Mouse (Mus musculus) cerebellum, adult 11 months (tissue): Measurements from ENCODE around the gene 4930578G10Rik.
"Not testable (repeated sequence)": the region's sequence is repeated elsewhere in the genome, so short reads cannot be mapped to it uniquely, and the experiment has no call there.

ENCODE experiments used
- DNase-seq: peaks from one replicate; pipeline ENCODE4 v3.0.0; 2022

4930578G10Rik gene

GRCm38 (mm10) chr4:42735245-42735644, at the start of gene 4930578G10Rik:
Gene 4930578G10Rik (plus strand): TSS chr4:42735545.
- not testable (repeated sequence) for DNase-seq

DNA sequence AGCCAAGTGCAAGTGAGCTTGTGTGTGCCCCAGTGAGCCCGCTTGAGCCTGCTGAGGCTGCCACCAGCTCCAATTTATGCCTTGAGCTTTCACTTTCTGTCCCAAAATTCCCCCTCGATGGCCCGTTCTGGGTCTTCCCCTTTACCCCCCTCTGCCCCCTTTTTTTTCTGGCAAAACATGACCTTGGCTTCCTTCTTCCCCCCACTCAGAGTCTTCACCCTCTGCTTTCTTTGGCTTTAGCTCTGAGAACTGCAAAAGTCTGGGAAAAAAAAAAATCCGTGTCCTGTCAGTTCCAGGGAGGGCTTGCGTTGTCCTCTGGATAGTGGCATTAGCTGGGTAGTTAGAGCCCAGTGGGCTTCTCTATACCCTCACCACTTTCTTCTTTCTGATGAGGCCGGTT, 21.1 kb downstream of the 4930578G10Rik start, which contains the start of gene Ccl19:
Gene Ccl19 (minus strand): TSS at position 101 of the 400 bp plus-strand sequence.
- DNase-seq: not testable (repeated sequence)

GRCm38 (mm10) chr4:42773893-42774292, 38.5 kb downstream of the 4930578G10Rik start, which contains the start of gene Ccl21a:
Gene Ccl21a (minus strand): TSS chr4:42773993.
- not testable (repeated sequence) for DNase-seq

- not testable (repeated sequence) for DNase-seq
These were observed 118.4 kb downstream of the 4930578G10Rik start, which contains the start of gene Fam205a1 for GRCm38 (mm10) chr4:42853788-42854187. Gene Fam205a1 (minus strand): TSS chr4:42853888.

DNA sequence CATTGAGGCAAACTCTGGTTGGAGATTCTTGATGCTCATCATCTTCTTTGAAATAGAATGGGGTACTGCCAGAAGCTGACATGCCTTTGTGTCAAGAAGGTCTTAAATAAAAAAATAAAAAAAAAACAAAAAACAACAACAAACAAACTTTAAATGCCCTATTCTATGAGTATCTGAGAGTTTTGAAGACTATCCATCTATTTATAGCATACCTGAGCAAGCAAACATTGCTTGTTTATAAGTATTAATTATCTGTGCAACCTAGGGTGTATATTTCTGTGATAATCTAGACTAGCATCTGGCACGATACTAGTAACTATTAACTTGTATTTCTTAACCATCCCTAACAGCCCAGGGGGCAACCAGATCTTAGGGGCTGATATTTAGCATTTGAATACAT, 121.3 kb downstream of the 4930578G10Rik start, which contains the start of gene Gm12394:
Gene Gm12394 (minus strand): TSS at position 101 of the 400 bp plus-strand sequence.
- DNase-seq: not testable (repeated sequence)

GRCm38 (mm10) chr4:42860483-42860882, 125.1 kb downstream of the 4930578G10Rik start:
- DNase-seq: not testable (repeated sequence)

- not testable (repeated sequence) for DNase-seq
These were observed 128.1 kb downstream of the 4930578G10Rik start for GRCm38 (mm10) chr4:42863487-42863886.

DNA sequence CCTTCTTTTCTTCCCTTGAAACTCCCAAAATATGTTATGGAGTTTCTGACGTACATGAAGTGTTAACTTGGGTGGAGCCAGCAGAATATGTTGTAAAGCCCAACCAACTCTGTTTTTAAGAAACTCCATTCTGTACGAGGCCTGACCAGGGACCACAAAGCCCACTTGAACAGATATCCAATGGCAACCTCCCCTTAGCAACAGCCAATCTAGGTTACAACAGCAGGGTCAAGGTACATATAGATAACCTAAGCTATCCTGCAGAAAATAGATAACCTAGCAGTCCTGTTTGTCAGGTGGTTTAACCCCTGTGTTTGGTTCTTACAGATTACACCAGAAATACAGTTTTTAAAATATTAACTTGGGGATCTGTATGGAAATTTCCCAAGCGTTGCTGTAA, 132.0 kb downstream of the 4930578G10Rik start:
- no peak for DNase-seq

- DNase-seq: no peak
These were observed 132.8 kb downstream of the 4930578G10Rik start for GRCm38 (mm10) chr4:42868193-42868592.

DNA sequence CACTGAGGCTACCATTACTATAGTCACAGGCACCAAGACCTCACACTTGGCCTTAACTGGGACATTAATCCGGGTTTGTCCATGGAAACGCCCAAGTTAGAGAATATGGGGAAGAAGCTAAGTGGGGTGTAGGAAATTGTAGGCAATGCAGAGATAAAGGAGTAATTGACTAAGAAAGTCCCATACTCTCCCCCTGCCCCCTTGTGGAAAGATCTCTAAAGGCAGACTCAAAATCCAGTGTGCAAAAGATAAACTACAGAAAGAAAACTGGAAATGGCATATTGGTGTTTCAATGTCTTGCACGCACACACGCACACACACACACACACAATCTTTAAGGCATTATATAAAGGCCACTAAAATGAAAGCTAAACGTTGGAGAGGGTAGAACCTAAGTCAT, 135.4 kb downstream of the 4930578G10Rik start:
- no peak for DNase-seq

GRCm38 (mm10) chr4:42872151-42872550, 136.8 kb downstream of the 4930578G10Rik start:
- no peak for DNase-seq

- DNase-seq: no peak
These were observed 137.5 kb downstream of the 4930578G10Rik start for GRCm38 (mm10) chr4:42872746-42873435.

DNA sequence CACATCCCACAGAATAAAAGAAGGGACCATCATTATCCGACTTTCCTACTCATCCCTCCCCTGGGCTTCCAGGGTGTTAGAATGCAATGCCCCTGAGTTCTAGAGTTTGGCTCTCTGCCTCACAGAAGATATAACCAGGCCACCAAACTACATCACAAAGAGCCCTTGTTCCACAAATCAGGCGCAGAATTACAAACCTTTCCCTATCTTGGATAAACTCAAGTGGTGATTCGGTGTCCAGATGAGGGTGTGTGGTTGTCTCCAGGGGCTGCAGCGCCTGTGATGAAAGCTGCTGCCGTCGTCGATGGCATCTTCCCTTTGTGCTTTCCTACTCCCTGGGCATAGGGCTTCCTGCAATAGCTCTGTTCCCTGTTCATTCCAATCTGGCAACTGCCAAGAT, 138.8 kb downstream of the 4930578G10Rik start, which contains the start of gene Fam205c:
Gene Fam205c (minus strand): TSS at position 101 of the 400 bp plus-strand sequence.
- no peak for DNase-seq

DNA sequence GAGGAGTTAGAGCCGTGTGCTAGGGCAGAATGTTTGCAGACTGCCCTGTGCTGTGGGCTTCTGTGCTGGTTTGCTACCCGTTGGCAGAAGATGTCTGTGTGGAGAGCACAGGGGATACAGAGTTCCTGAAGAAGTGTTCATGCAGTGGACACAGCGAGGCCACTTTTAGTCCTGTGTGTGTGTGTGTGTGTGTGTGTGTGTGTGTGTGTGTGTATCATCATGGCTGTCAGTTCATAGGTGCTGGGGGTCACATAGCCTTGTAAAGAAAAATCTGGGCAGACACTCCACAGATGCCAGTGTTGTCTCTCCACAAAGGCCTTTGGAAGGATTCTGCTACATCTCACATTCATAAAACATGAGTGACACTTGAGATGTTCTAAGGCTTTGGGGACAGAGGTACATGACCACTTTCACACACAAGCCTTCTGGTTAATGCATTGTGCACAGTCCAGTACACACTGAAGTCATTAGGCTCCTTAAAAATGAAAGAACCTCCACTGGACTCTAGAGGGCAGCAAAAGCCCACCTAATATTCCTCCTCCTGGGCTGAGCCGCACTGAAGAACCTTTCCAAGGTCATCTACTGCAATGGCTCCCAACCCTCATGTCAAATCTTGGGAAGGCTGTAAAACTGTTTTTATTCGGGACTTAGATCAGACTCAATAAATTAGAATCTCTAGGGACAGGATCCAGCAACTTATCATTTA, 141.4 kb downstream of the 4930578G10Rik start:
- peak; percentile 54 for DNase-seq

DNA sequence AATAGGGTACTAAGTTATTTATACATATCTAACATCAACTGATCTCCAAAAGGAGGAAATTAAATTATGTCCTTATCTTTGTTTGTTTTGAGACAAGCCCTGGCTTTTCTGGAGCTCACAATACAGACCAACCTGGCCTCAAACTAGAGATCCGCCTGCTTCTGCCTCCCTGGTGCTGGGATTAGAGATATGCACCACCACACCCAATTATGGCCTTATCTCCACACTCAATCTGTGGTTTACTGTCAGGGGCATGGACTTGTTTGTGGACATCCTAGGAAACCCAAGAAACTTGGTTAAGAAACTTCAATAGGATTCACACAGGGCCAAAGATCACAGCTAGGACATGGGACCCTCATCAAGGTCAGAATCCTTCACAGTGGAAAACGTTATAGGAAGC, 142.3 kb downstream of the 4930578G10Rik start:
- DNase-seq: no peak

DNA sequence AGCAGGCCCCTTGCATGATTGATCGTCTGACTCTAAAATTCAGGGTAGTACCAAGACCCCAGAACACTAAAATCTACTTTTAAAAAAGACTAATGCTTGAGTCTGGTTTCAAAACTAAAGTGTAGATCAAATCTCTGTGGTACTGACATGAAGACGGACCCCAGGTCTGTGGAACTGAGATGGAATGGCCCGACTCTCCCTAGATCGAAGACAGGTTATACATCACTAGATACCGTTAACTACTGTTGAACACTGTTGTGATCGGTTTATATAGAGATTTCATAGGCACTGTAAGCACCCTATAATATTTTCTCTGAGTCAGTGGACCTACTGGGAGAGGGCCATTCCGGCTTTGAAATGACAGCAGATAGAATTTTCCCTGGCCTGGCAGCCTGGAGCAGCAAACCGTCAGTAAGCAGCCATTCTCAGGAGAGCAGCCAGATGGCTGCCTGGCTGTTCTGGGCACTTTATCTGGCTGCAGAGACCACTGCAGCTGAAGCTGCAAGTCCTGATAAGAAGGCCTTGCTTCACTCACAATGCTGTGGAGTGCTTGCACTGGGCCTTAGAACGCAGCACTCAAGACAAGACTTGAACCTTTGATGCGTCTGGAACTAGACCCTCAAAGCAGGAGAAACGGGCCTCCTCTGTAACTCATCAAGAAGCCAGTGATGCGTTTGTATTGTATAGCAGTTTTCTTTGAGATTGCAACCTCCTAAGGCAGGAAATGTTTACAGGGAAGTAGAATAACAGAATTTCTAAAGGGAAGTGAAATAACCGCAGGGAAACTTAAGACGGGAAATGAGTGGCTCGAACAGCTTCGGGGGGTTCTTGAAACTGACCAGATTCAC, 144.7 kb downstream of the 4930578G10Rik start:
- DNase-seq: no peak

- no peak for DNase-seq
These were observed 145.3 kb downstream of the 4930578G10Rik start for GRCm38 (mm10) chr4:42880677-42880948.

- DNase-seq: no peak
These were observed 151.6 kb downstream of the 4930578G10Rik start for GRCm38 (mm10) chr4:42886926-42887325.

GRCm38 (mm10) chr4:42888806-42889205, 153.5 kb downstream of the 4930578G10Rik start:
- DNase-seq: no peak

GRCm38 (mm10) chr4:42891176-42891575, 155.8 kb downstream of the 4930578G10Rik start:
- DNase-seq: no peak

- DNase-seq: no peak
These were observed 159.8 kb downstream of the 4930578G10Rik start for GRCm38 (mm10) chr4:42895118-42895517.
